Comparison of ENCODE assay signal across 8 mouse cellular contexts in the genomic region with DNA sequence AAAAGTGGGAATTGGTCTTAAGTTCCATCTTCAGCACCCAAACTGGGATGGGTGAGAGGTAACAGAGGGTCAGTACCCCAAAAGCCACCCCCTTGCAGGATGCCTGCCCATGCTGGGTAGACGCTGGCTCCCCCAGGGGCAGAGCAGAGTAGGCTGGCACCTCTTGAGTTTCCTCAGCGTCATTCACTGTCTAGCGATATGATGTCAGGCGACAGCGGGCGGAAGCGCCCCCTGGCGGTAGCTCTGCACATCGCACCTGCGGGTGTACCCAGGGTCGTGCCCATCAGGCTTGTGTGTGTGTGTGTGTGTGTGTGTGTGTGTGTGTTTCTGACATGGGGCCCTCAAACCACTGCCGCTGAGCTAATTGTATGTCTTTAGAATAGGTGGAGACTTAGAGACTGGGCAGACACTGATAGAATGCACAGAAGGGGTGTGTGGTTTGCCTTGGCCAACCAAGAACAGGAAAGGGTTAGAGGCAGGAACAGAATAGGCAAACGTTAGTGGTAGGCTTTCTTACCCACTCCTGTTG. TPM values are rescaled to one million over a fixed set of nuclear protein-coding genes. Genes with fewer than 3 reads are reported as not detected.
DNase-seq lines count a peak whose midpoint lies in the region; ATAC-seq and TF ChIP-seq lines count a peak whose summit lies in the region.

No protein-coding gene starts in this region.

- no peaks in the 10 kb centered on the region for H3K4me1 ChIP-seq in midbrain, postnatal 0 days (ENCODE audit: insufficient read depth, low read length)
- no peaks in the 10 kb centered on the region for H3K4me1 ChIP-seq in stomach, embryonic 14.5 days (ENCODE audit: control insufficient read depth, insufficient read depth, low read length)

- H3K9me3 ChIP-seq in midbrain, postnatal 0 days (ENCODE audit: low read length): no peaks in the 10 kb centered on the region
- H3K9me3 ChIP-seq in stomach, embryonic 14.5 days (ENCODE audit: control insufficient read depth, low read depth, low read length): no peaks in the 10 kb centered on the region

- no peak overlapping the region for H3K27ac ChIP-seq in midbrain, postnatal 0 days (ENCODE audit: low read depth, low read length)
- no peak overlapping the region for H3K27ac ChIP-seq in stomach, embryonic 14.5 days (ENCODE audit: low read length)

- 0 out of 2 replicates have a peak, but pooled peaks cover 3% of the 10 kb centered on the region for H3K27me3 ChIP-seq in midbrain, postnatal 0 days (ENCODE audit: insufficient read depth, low read length)
- H3K27me3 ChIP-seq in stomach, embryonic 14.5 days (ENCODE audit: control insufficient read depth, insufficient read depth, low read length): no peaks in the 10 kb centered on the region

- H3K4me2 ChIP-seq in midbrain, postnatal 0 days (ENCODE audit: low read depth, low read length, poor library complexity, severe bottlenecking): no peak overlapping the region
- H3K4me2 ChIP-seq in stomach, embryonic 14.5 days (replicated peaks; ENCODE audit: low read depth, low read length): no peak overlapping the region

- TF ChIP-seq CTCF in midbrain, postnatal 0 days (IDR thresholded peaks at IDR 0.05): peak; percentile 95

- no peak overlapping the region for H3K9ac ChIP-seq in midbrain, postnatal 0 days (replicated peaks; ENCODE audit: low read length, poor library complexity, severe bottlenecking)
- no peak overlapping the region for H3K9ac ChIP-seq in stomach, embryonic 14.5 days (replicated peaks; ENCODE audit: low read depth, low read length)

- H3K4me3 ChIP-seq in midbrain, postnatal 0 days (ENCODE audit: low read depth, low read length): no peak overlapping the region
- no peak overlapping the region for H3K4me3 ChIP-seq in stomach, embryonic 14.5 days (ENCODE audit: low read depth, low read length)

- peak; percentile 84 for ATAC-seq in midbrain, postnatal 0 days (ENCODE audit: low FRiP score)
- ATAC-seq in stomach, embryonic 14.5 days (ENCODE audit: insufficient number of reproducible peaks, insufficient read depth, low FRiP score, low read depth): peak; percentile 68; the same call in 1 of the 2 replicates

- 4% methylated on average over 13 of the region's 13 CpGs for WGBS in midbrain, postnatal 0 days
- WGBS in stomach, embryonic 14.5 days: 1% methylated on average over 13 of the region's 13 CpGs

- peak; percentile 91 for DNase-seq in 416B (ENCODE audit: low read depth)
- DNase-seq in adipocyte (ENCODE audit: low spot score): peak; percentile 61
- peak; percentile 86 for DNase-seq in embryo, embryonic 11 days
- DNase-seq in gastrocnemius, postnatal 4 days (ENCODE audit: low spot score in 2 of 2): peak; percentile 80 to 84
- peak; percentile 85 for DNase-seq in kidney, adult 18-20 months
- peak; percentile 87 for DNase-seq in liver
- peak; percentile 72 for DNase-seq in midbrain, postnatal 0 days (ENCODE audit: low spot score)

- H3K36me3 ChIP-seq in midbrain, postnatal 0 days (ENCODE audit: insufficient read depth, low read length): no peaks in the 10 kb centered on the region
- H3K36me3 ChIP-seq in stomach, embryonic 14.5 days (ENCODE audit: control insufficient read depth, insufficient read depth, low read length): no peaks in the 10 kb centered on the region

RNA-seq across cellular contexts. Expression of a gene that starts 8.7 kb away (rescaled TPM):
- total RNA-seq in gastrocnemius, postnatal 4 days (2021): 10 to 100 TPM; 25.7 to 35.7 TPM
- total RNA-seq in midbrain, postnatal 0 days (2014; rRNA removed): 5.8 and 8.0 TPM in 2 replicates
- polyA plus RNA-seq in midbrain, postnatal 0 days (2015; fragmentation: Nextera tagmentation; extraction: Ambion mirVana): 4.4 and 5.4 TPM in 2 replicates
- polyA plus RNA-seq in stomach, embryonic 14.5 days (2014; fragmentation: Nextera tagmentation; extraction: Ambion mirVana): 1.3 and 2.0 TPM in 2 replicates

RNA-seq across cellular contexts. Expression of a gene that starts 9.7 kb away (rescaled TPM):
- total RNA-seq in gastrocnemius, postnatal 4 days (2021): 10 to 100 TPM; 27.4 to 28.0 TPM
- 45.5 and 65.9 TPM in 2 replicates for total RNA-seq in midbrain, postnatal 0 days (2014; rRNA removed)
- polyA plus RNA-seq in midbrain, postnatal 0 days (2015; fragmentation: Nextera tagmentation; extraction: Ambion mirVana): 33.5 and 35.3 TPM in 2 replicates
- 38.9 and 40.7 TPM in 2 replicates for polyA plus RNA-seq in stomach, embryonic 14.5 days (2014; fragmentation: Nextera tagmentation; extraction: Ambion mirVana)

RNA-seq across cellular contexts. Expression of a gene that starts 18.7 kb away (rescaled TPM):
- total RNA-seq in gastrocnemius, postnatal 4 days (2021): 10 to 100 TPM; 20.3 to 22.9 TPM
- total RNA-seq in midbrain, postnatal 0 days (2014; rRNA removed): not detected in 2 replicates
- 11.2 and 12.0 TPM in 2 replicates for polyA plus RNA-seq in midbrain, postnatal 0 days (2015; fragmentation: Nextera tagmentation; extraction: Ambion mirVana)
- 7.9 and 8.1 TPM in 2 replicates for polyA plus RNA-seq in stomach, embryonic 14.5 days (2014; fragmentation: Nextera tagmentation; extraction: Ambion mirVana)

RNA-seq across cellular contexts. Expression of a gene that starts 48.1 kb away (rescaled TPM):
- 100 to 1,000 TPM; 183 to 193 TPM for total RNA-seq in gastrocnemius, postnatal 4 days (2021)
- total RNA-seq in midbrain, postnatal 0 days (2014; rRNA removed): 191 and 233 TPM in 2 replicates
- 402 and 414 TPM in 2 replicates for polyA plus RNA-seq in midbrain, postnatal 0 days (2015; fragmentation: Nextera tagmentation; extraction: Ambion mirVana)
- 252 and 259 TPM in 2 replicates for polyA plus RNA-seq in stomach, embryonic 14.5 days (2014; fragmentation: Nextera tagmentation; extraction: Ambion mirVana)

Comparison
In these comparisons a context has a peak if more than half of its experiments do, and no peak if none do; other contexts are left out.
1. RNA of a gene that starts 18.7 kb away (total RNA-seq): 20.3 to 22.9 TPM in gastrocnemius, postnatal 4 days; not detected in midbrain, postnatal 0 days; every median in the first group is over 10 times any median in the second.
2. Peak in every context shown above with its lines, with median percentiles within 50 percentile points of each other: DNase-seq.